Mouse (Mus musculus) heart, postnatal 0 days (tissue): ENCODE measurements at regions not wholly inside any gene's neighbourhood (a gene's known extent, or its start where the extent isn't known, plus 50 kb on each side); places are given as distances from the start of the nearest gene placed in this dataset.

Source experiments
- ATAC-seq: fragments of 200-750 bp; cut with Nextera tagmentation; 2 replicates; pipeline ENCODE4 v1.8.0; 2017; ENCODE audit warnings: low read depth, moderate number of reproducible peaks, moderate library complexity; ENCODE audit not compliant: insufficient read depth
- DNase-seq: peaks from one replicate; pipeline ENCODE4 v3.0.0-alpha.2; 2016; ENCODE audit warnings: low spot score
- H3K27ac ChIP-seq: fragments of 300-500 bp; sonication (generic); 2 replicates; pipeline ENCODE4 v1.5.1; 2014; ENCODE audit warnings: low read depth, mild to moderate bottlenecking
- H3K27me3 ChIP-seq: fragments of 300-500 bp; sonication (generic); 2 replicates; pipeline ENCODE4 v1.6.1; 2014; ENCODE audit warnings: low read length, mixed read lengths; ENCODE audit not compliant: control insufficient read depth, insufficient read depth
- H3K36me3 ChIP-seq: fragments of 300-500 bp; sonication (generic); replicated peaks from 2 replicates; pipeline ENCODE4 v1.6.1; 2014; ENCODE audit warnings: low read length, mixed read lengths; ENCODE audit not compliant: control insufficient read depth, insufficient read depth
- H3K4me1 ChIP-seq: fragments of 300-500 bp; sonication (generic); 2 replicates; pipeline ENCODE4 v1.6.1; 2014; ENCODE audit warnings: antibody characterized with exemption; ENCODE audit not compliant: control insufficient read depth, insufficient read depth
- H3K4me2 ChIP-seq: fragments of 300-500 bp; sonication (generic); 2 replicates; pipeline ENCODE4 v1.6.1; 2014; ENCODE audit warnings: low read depth, mild to moderate bottlenecking, low read length, moderate library complexity
- H3K4me3 ChIP-seq: fragments of 300-500 bp; sonication (generic); 2 replicates; pipeline ENCODE4 v1.5.1; 2014; ENCODE audit warnings: low read depth, low read length
- H3K9ac ChIP-seq: fragments of 300-500 bp; sonication (generic); replicated peaks from 2 replicates; pipeline ENCODE4 v1.6.1; 2014; ENCODE audit warnings: low read depth, low read length, mixed read lengths
- H3K9me3 ChIP-seq: fragments of 300-500 bp; sonication (generic); replicated peaks from 2 replicates; pipeline ENCODE4 v1.6.1; 2016; ENCODE audit warnings: low read length; ENCODE audit not compliant: control insufficient read depth
- CTCF ChIP-seq: IDR thresholded peaks from 2 replicates; pipeline ENCODE4 v1.5.1; 2016; ENCODE audit warnings: antibody characterized with exemption, control low read depth, low read depth
- EP300 ChIP-seq: IDR thresholded peaks from 2 replicates; pipeline ENCODE4 v1.6.1; 2016; ENCODE audit warnings: antibody characterized with exemption, low read depth
- WGBS: fragments of 180-500 bp; shearing (Covaris S2); extraction: QIAGEN DNeasy Blood & Tissue Kit; methylation state at CpG from one replicate; pipeline ENCODE4 v1.1.7; 2014; 5-methylcytosine and 5-hydroxymethylcytosine counted together

- WGBS: 73% methylated on average over 4 of the region's 4 CpGs
Observed at GRCm38 (mm10) chr3:62047704-62048506, 290.2 kb upstream of the Arhgef26 start.

GRCm38 (mm10) chr3:62054237-62054636 lies 283.9 kb upstream of the Arhgef26 start:
- WGBS: 50% methylated on average over 1 of the region's 1 CpGs
- Histone ChIP-seq H3K9me3 (no peaks in the 10 kb centered on the region), H3K9ac (no peak overlapping the region)

More at GRCm38 (mm10) chr3:62047704-62048506, 290.2 kb upstream of the Arhgef26 start:
- no peaks in the 10 kb centered on the region for H3K4me1 ChIP-seq
- no peak overlapping the region for H3K27ac ChIP-seq
- H3K9me3 ChIP-seq: no peaks in the 10 kb centered on the region
- H3K9ac ChIP-seq: no peak overlapping the region
- TF ChIP-seq CTCF (no peak), EP300 (no peak)
- DNase-seq: no peak
- H3K27me3 ChIP-seq: no peaks in the 10 kb centered on the region
- no peak overlapping the region for H3K4me2 ChIP-seq
- ATAC-seq: no peak
- no peaks in the 10 kb centered on the region for H3K36me3 ChIP-seq
- no peak overlapping the region for H3K4me3 ChIP-seq

GRCm38 (mm10) chr3:62078511-62078910 lies 259.6 kb upstream of the Arhgef26 start:
- H3K27me3 ChIP-seq: no peaks in the 10 kb centered on the region
- ATAC-seq: no peak
- H3K9ac ChIP-seq: no peak overlapping the region
- no peak overlapping the region for H3K27ac ChIP-seq
- no peak for TF ChIP-seq CTCF
- no peak for TF ChIP-seq EP300
- H3K4me1 ChIP-seq: no peaks in the 10 kb centered on the region
- no peak overlapping the region for H3K4me3 ChIP-seq
- H3K9me3 ChIP-seq: no peaks in the 10 kb centered on the region
- 49% methylated on average over 2 of the region's 2 CpGs for whole genome bisulfite sequencing
- H3K4me2 ChIP-seq: no peak overlapping the region
- DNase-seq: no peak
- no peaks in the 10 kb centered on the region for H3K36me3 ChIP-seq

More at GRCm38 (mm10) chr3:62054237-62054636, 283.9 kb upstream of the Arhgef26 start:
- H3K36me3 ChIP-seq: no peaks in the 10 kb centered on the region
- no peak overlapping the region for H3K4me2 ChIP-seq
- ATAC-seq: no peak
- H3K4me3 ChIP-seq: no peak overlapping the region
- no peak overlapping the region for H3K27ac ChIP-seq
- no peaks in the 10 kb centered on the region for H3K4me1 ChIP-seq
- no peaks in the 10 kb centered on the region for H3K27me3 ChIP-seq
- DNase-seq: no peak
- TF ChIP-seq CTCF (no peak), EP300 (no peak)

- Histone ChIP-seq H3K4me3 (no peak overlapping the region), H3K9me3 (no peaks in the 10 kb centered on the region), H3K27ac (no peak overlapping the region), H3K4me2 (no peak overlapping the region), H3K36me3 (no peaks in the 10 kb centered on the region), H3K4me1 (no peaks in the 10 kb centered on the region), H3K9ac (no peak overlapping the region), H3K27me3 (no peaks in the 10 kb centered on the region)
- TF ChIP-seq EP300 (no peak), CTCF (no peak)
- DNase-seq: no peak
- no peak for ATAC-seq
Observed at GRCm38 (mm10) chr3:62085544-62085943, 252.6 kb upstream of the Arhgef26 start.

- H3K9ac ChIP-seq: no peak overlapping the region
- H3K27ac ChIP-seq: no peak overlapping the region
- ATAC-seq (no peak), DNase-seq (no peak)
- 82% methylated on average over 1 of the region's 1 CpGs for WGBS
- H3K4me2 ChIP-seq: no peak overlapping the region
- no peaks in the 10 kb centered on the region for H3K9me3 ChIP-seq
- H3K36me3 ChIP-seq: no peaks in the 10 kb centered on the region
- no peaks in the 10 kb centered on the region for H3K4me1 ChIP-seq
- TF ChIP-seq EP300: no peak
- no peak for TF ChIP-seq CTCF
- H3K27me3 ChIP-seq: no peaks in the 10 kb centered on the region
- H3K4me3 ChIP-seq: no peak overlapping the region
Observed at GRCm38 (mm10) chr3:62087215-62087614, 250.9 kb upstream of the Arhgef26 start.

- DNase-seq: peak; percentile 59
- no peak for ATAC-seq
- TF ChIP-seq CTCF: no peak
- TF ChIP-seq EP300: no peak
Observed at GRCm38 (mm10) chr3:62103101-62103500, 235.0 kb upstream of the Arhgef26 start.

More at GRCm38 (mm10) chr3:62103101-62103500, 235.0 kb upstream of the Arhgef26 start:
- WGBS: 31% methylated on average over 5 of the region's 5 CpGs
- Histone ChIP-seq H3K36me3 (no peaks in the 10 kb centered on the region), H3K9me3 (no peaks in the 10 kb centered on the region), H3K27ac (no peak overlapping the region), H3K4me1 (no peaks in the 10 kb centered on the region), H3K4me3 (no peak overlapping the region), H3K9ac (no peak overlapping the region), H3K4me2 (no peak overlapping the region), H3K27me3 (no peaks in the 10 kb centered on the region)
